Mouse (Mus musculus) lung, adult 2 months (tissue): Measurements from ENCODE around the gene Sgtb. TPM values are rescaled to one million over a fixed set of nuclear protein-coding genes. Genes with fewer than 3 reads are reported as not detected.

Source experiments
- DNase-seq: peaks from one replicate; pipeline ENCODE4 v3.0.0; 2022
- H3K4me1 ChIP-seq: fragments of 200-500 bp; 2 replicates; pipeline ENCODE4 v1.6.1; 2011; ENCODE audit warnings: low read length; ENCODE audit not compliant: control insufficient read depth, insufficient read depth
- H3K4me3 ChIP-seq: fragments of 200-500 bp; replicated peaks from 2 replicates; pipeline ENCODE3; 2011; ENCODE audit warnings: low read depth, mild to moderate bottlenecking, control low read depth, low read length; ENCODE audit errors: extremely low read depth
- CTCF ChIP-seq: fragments of 200-500 bp; IDR thresholded peaks from 2 replicates; pipeline ENCODE4 v1.5.1; 2011; ENCODE audit warnings: mild to moderate bottlenecking, low read length, control low read depth; ENCODE audit not compliant: insufficient read depth
- POLR2A ChIP-seq: fragments of 200-500 bp; IDR thresholded peaks from 2 replicates; pipeline ENCODE4 v1.6.1; 2011; ENCODE audit warnings: low read depth, mild to moderate bottlenecking, control low read depth, low read length, borderline replicate concordance; ENCODE audit errors: extremely low read depth
- WGBS: fragments of 180-500 bp; shearing (Covaris S2); methylation state at CpG from one replicate; pipeline ENCODE4 v1.1.7; 2018; 5-methylcytosine and 5-hydroxymethylcytosine counted together
- polyA plus RNA-seq: library from polyadenylated mRNA; depleted of rRNA; stranded (reverse); fragments of >200 nt; gene quantifications from 2 replicates; pipeline ENCODE4 v1.2.3, GENCODE M21; 2012; rRNA removed

Gene Sgtb
- 2.1 and 2.5 TPM in 2 replicates for polyA plus RNA-seq

GRCm38 (mm10) chr13:104109288-104109815, at the start of gene Sgtb, which contains the start of gene Nln:
Gene Sgtb (plus strand): TSS chr13:104109741.
Gene Nln (minus strand): TSS chr13:104109614.
- TF ChIP-seq CTCF: no peak
- peak; percentile 51; the same call in 1 of the 2 replicates for TF ChIP-seq POLR2A
- under 1% methylated on average over 34 of the region's 44 CpGs for WGBS

GRCm38 (mm10) chr13:104060231-104060630, 49.3 kb upstream of the Sgtb start:
- 87% methylated on average over 1 of the region's 1 CpGs for WGBS
- Histone ChIP-seq H3K4me3 (no peak overlapping the region), H3K4me1 (peaks cover 7% of the 10 kb centered on the region)
- TF ChIP-seq POLR2A: no peak
- no peak for TF ChIP-seq CTCF
- no peak for DNase-seq

More at GRCm38 (mm10) chr13:104109288-104109815, at the start of gene Sgtb, which contains the start of gene Nln:
- peak within 1 kb of the TSS; percentile 75 for H3K4me3 ChIP-seq
- DNase-seq: peak; percentile 79
- H3K4me1 ChIP-seq: no peaks in the 10 kb centered on the region

- 53% methylated on average over 2 of the region's 2 CpGs for WGBS
- no peak for DNase-seq
- Histone ChIP-seq H3K4me1 (peaks cover 7% of the 10 kb centered on the region), H3K4me3 (no peak overlapping the region)
- no peak for TF ChIP-seq POLR2A
- no peak for TF ChIP-seq CTCF
Measured at GRCm38 (mm10) chr13:104061975-104062750, 47.4 kb upstream of the Sgtb start.

- DNase-seq: no peak
- no peak for TF ChIP-seq POLR2A
- TF ChIP-seq CTCF: no peak
- H3K4me1 ChIP-seq: peaks cover 7% of the 10 kb centered on the region
- no peak overlapping the region for H3K4me3 ChIP-seq
- WGBS: 89% methylated on average over 9 of the region's 9 CpGs
Measured at GRCm38 (mm10) chr13:104063061-104063460, 46.5 kb upstream of the Sgtb start.

GRCm38 (mm10) chr13:104065649-104066347, 43.7 kb upstream of the Sgtb start:
- no peak for TF ChIP-seq CTCF
- no peak for TF ChIP-seq POLR2A
- DNase-seq: no peak

GRCm38 (mm10) chr13:104069216-104069615, 40.3 kb upstream of the Sgtb start:
- no peak for DNase-seq
- WGBS: 50% methylated on average over 11 of the region's 11 CpGs

More at GRCm38 (mm10) chr13:104065649-104066347, 43.7 kb upstream of the Sgtb start:
- Histone ChIP-seq H3K4me1 (peaks cover 16% of the 10 kb centered on the region), H3K4me3 (no peak overlapping the region)
- WGBS: 74% methylated on average over 2 of the region's 2 CpGs

GRCm38 (mm10) chr13:104070703-104071102, 38.8 kb upstream of the Sgtb start:
- no peak for TF ChIP-seq CTCF
- no peak for TF ChIP-seq POLR2A
- Histone ChIP-seq H3K4me1 (peaks cover 16% of the 10 kb centered on the region), H3K4me3 (no peak overlapping the region)
- DNase-seq: no peak
- 34% methylated on average over 3 of the region's 3 CpGs for WGBS

More at GRCm38 (mm10) chr13:104069216-104069615, 40.3 kb upstream of the Sgtb start:
- Histone ChIP-seq H3K4me3 (no peak overlapping the region), H3K4me1 (peaks cover 14% of the 10 kb centered on the region)
- TF ChIP-seq CTCF: no peak
- no peak for TF ChIP-seq POLR2A

- WGBS: 92% methylated on average over 9 of the region's 9 CpGs
- H3K4me1 ChIP-seq: peaks cover 16% of the 10 kb centered on the region; the same call in 1 of the 2 replicates
- no peak for DNase-seq
- no peak for TF ChIP-seq CTCF
- TF ChIP-seq POLR2A: no peak
- H3K4me3 ChIP-seq: no peak overlapping the region
Measured at GRCm38 (mm10) chr13:104072351-104072750, 37.2 kb upstream of the Sgtb start.

GRCm38 (mm10) chr13:104074230-104074629, 35.3 kb upstream of the Sgtb start:
- no peak for TF ChIP-seq CTCF
- no peak for TF ChIP-seq POLR2A
- DNase-seq: no peak
- Histone ChIP-seq H3K4me1 (peaks cover 14% of the 10 kb centered on the region; the same call in 1 of the 2 replicates), H3K4me3 (no peak overlapping the region)
- 98% methylated on average over 8 of the region's 8 CpGs for WGBS
